Mouse (Mus musculus): ENCODE data around the gene Ampd2.

DNA sequence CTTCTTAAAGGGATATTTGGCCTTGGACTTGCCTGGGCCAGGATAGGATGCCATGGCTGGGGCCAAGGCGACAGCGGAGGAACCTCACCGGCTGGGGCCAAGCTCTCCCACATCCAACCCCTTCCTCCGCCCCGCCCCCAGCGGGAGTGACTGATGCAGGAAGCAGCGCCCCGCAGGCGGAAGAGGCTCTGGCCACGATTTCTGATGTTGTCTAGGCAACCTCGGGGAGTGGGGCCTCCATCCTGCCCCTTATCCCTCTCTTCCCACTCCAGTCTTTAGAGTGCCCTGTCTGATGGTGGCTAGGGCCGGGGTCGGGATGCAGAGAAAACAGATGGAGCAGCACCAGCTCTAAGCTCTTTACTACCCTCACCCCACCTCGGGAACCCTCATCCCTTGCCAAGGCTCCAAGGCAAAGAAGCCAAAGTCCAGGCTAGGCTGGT lies 1.1 kb downstream of the Ampd2 start:
- TF ChIP-seq POLR2A (IDR thresholded peaks at IDR 0.05; ENCODE audit: insufficient read depth, low read length) (no peak), CTCF (IDR thresholded peaks at IDR 0.05; ENCODE audit: low read depth, low read length) (no peak), EP300 (IDR thresholded peaks at IDR 0.05; ENCODE audit: insufficient read depth, low read depth, low read length) (no peak)
